Mouse (Mus musculus): ENCODE results near the gene Zfp759.

DNA sequence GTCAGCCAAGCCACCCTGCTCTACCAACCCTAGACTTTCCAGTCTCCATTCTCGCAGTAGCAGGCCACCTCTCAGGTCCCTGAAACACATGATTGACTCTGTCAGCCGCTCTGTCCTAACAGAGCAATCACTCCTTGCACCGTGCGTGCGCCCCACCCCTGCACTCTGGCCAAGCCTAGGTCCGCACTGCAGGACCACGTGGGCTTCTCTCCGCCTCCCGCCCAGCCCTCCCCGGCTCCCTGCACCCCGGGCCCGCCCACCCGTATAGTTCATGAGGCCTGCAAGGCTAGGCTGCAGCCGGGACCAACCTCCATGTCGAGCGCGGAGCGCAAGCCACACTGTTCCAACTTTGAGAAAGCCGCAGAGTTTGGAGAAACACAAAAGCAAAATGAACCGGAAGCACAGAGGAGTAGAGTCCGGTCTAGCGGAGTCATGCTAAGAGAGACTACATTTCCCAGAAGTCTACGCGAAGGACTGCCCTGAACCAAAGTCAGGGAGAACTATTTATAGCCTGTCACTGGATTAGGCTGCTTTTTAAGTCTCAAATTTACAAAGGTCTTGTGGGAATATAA, 40.2 kb upstream of the Zfp759 start:
- no peak for TF ChIP-seq CTCF (IDR thresholded peaks at IDR 0.05; ENCODE audit: extremely low read depth, insufficient read depth, low read length)
- 0 out of 2 replicates have a peak, but pooled peaks have one; percentile 16 for TF ChIP-seq POLR2A (IDR thresholded peaks at IDR 0.05; ENCODE audit: extremely low read depth, insufficient read depth, low read length)
